Mouse (Mus musculus): ENCODE results near the gene Pex5l. TPM values are rescaled to one million over a fixed set of nuclear protein-coding genes. Genes with fewer than 3 reads are reported as not detected.

Pex5l gene
- 0.43 and 0.52 TPM in 2 replicates for polyA plus RNA-seq (2012; rRNA removed)

GRCm38 (mm10) chr3:33142901-33143461, at the start of gene Pex5l:
Gene Pex5l (minus strand): TSS chr3:33143247.
- WGBS: 3% methylated on average over 83 of the region's 88 CpGs
- DNase-seq (ENCODE audit: low read depth, low spot score): no peak

- 72% methylated on average over 3 of the region's 3 CpGs for WGBS
- DNase-seq (ENCODE audit: low read depth, low spot score): no peak
These were observed 22.1 kb upstream of the Pex5l start for GRCm38 (mm10) chr3:33165186-33165585.

GRCm38 (mm10) chr3:33163821-33164220, 20.8 kb upstream of the Pex5l start:
- DNase-seq (ENCODE audit: low read depth, low spot score): no peak

GRCm38 (mm10) chr3:33143592-33143991, 545 bp upstream of the Pex5l start:
- DNase-seq (ENCODE audit: low read depth, low spot score): no peak
- 38% methylated on average over 7 of the region's 7 CpGs for WGBS

GRCm38 (mm10) chr3:33142398-33142797, 649 bp downstream of the Pex5l start:
- 3% methylated on average over 17 of the region's 17 CpGs for WGBS
- no peak for DNase-seq (ENCODE audit: low read depth, low spot score)

- no peak for DNase-seq (ENCODE audit: low read depth, low spot score)
These were observed 13.1 kb downstream of the Pex5l start for GRCm38 (mm10) chr3:33129944-33130343.

GRCm38 (mm10) chr3:33124796-33125195, 18.3 kb downstream of the Pex5l start:
- 84% methylated on average over 5 of the region's 5 CpGs for WGBS
- DNase-seq (ENCODE audit: low read depth, low spot score): no peak

- WGBS: 75% methylated on average over 2 of the region's 2 CpGs
- DNase-seq (ENCODE audit: low read depth, low spot score): no peak
These were observed 37.3 kb downstream of the Pex5l start for GRCm38 (mm10) chr3:33105785-33106184.

- 90% methylated on average over 6 of the region's 6 CpGs for WGBS
- DNase-seq (ENCODE audit: low read depth, low spot score): no peak
These were observed 39.5 kb downstream of the Pex5l start for GRCm38 (mm10) chr3:33103501-33103900.

GRCm38 (mm10) chr3:33098550-33099295, 44.3 kb downstream of the Pex5l start:
- 72% methylated on average over 9 of the region's 9 CpGs for WGBS

GRCm38 (mm10) chr3:33093646-33094045, 49.4 kb downstream of the Pex5l start:
- WGBS: 61% methylated on average over 6 of the region's 6 CpGs
- DNase-seq (ENCODE audit: low read depth, low spot score): no peak

More at GRCm38 (mm10) chr3:33098550-33099295, 44.3 kb downstream of the Pex5l start:
- DNase-seq (ENCODE audit: low read depth, low spot score): no peak

GRCm38 (mm10) chr3:33090001-33090400, 53.0 kb downstream of the Pex5l start:
- DNase-seq (ENCODE audit: low read depth, low spot score): no peak
- WGBS: 41% methylated on average over 9 of the region's 9 CpGs

- 60% methylated on average over 2 of the region's 2 CpGs for WGBS
- DNase-seq (ENCODE audit: low read depth, low spot score): no peak
These were observed 53.6 kb downstream of the Pex5l start for GRCm38 (mm10) chr3:33089470-33089869.

- DNase-seq (ENCODE audit: low read depth, low spot score): no peak
- WGBS: 56% methylated on average over 4 of the region's 4 CpGs
These were observed 54.8 kb downstream of the Pex5l start for GRCm38 (mm10) chr3:33088276-33088675.

GRCm38 (mm10) chr3:33082806-33083338, 60.2 kb downstream of the Pex5l start:
- no peak for DNase-seq (ENCODE audit: low read depth, low spot score)
- WGBS: 23% methylated on average over 8 of the region's 8 CpGs

- DNase-seq (ENCODE audit: low read depth, low spot score): no peak
- 78% methylated on average over 4 of the region's 4 CpGs for WGBS
These were observed 61.3 kb downstream of the Pex5l start for GRCm38 (mm10) chr3:33081793-33082192.

- no peak for DNase-seq (ENCODE audit: low read depth, low spot score)
- WGBS: 89% methylated on average over 1 of the region's 1 CpGs
These were observed 63.4 kb downstream of the Pex5l start for GRCm38 (mm10) chr3:33079658-33080057.

- no peak for DNase-seq (ENCODE audit: low read depth, low spot score)
- WGBS: 76% methylated on average over 3 of the region's 3 CpGs
These were observed 63.9 kb downstream of the Pex5l start for GRCm38 (mm10) chr3:33079171-33079570.

GRCm38 (mm10) chr3:33075696-33076095, 67.4 kb downstream of the Pex5l start:
- no peak for DNase-seq (ENCODE audit: low read depth, low spot score)
- WGBS: 50% methylated on average over 2 of the region's 2 CpGs

GRCm38 (mm10) chr3:33074266-33074981, 68.6 kb downstream of the Pex5l start:
- 66% methylated on average over 10 of the region's 10 CpGs for WGBS
- no peak for DNase-seq (ENCODE audit: low read depth, low spot score)

GRCm38 (mm10) chr3:33073905-33074265, 69.2 kb downstream of the Pex5l start:
- no peak for DNase-seq (ENCODE audit: low read depth, low spot score)
- WGBS: 58% methylated on average over 1 of the region's 1 CpGs

Data from large intestine, adult 2 months (tissue).